Mouse (Mus musculus): ENCODE measurements around the gene Car10.

DNA sequence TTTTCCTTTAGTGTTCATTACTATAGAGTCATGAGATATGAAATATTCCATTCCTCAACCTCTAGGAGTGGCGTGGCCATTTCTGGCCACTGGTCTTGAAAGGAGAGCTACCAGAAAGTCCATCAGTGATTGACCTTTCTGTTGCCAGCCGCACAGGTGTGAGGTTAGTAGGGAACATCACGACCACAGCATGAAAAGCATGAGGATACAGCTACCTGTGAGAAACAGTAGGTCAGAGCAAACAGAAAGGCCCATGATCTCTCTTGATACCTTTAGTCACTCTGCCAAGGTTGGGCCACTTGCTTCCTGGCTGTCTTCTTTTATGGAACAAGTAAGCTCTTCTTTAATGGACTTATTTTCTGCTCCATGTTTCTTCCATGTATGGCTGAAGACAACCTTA lies 246.1 kb downstream of the Car10 start:
- TF ChIP-seq REST (IDR thresholded peaks at IDR 0.05; ENCODE audit: insufficient read depth, insufficient read length) (no peak), POLR2A (IDR thresholded peaks at IDR 0.05; ENCODE audit: insufficient read length, low read depth) (no peak), CEBPB (IDR thresholded peaks at IDR 0.05; ENCODE audit: insufficient read depth, poor library complexity, severe bottlenecking) (no peak), TCF3 (IDR thresholded peaks at IDR 0.05; ENCODE audit: insufficient read length, low read depth) (no peak)
